Mouse (Mus musculus): ENCODE data around the gene Fam228b. TPM values are rescaled to one million over a fixed set of nuclear protein-coding genes. Genes with fewer than 3 reads are reported as not detected.
"Not testable (repeated sequence)": the region's sequence is repeated elsewhere in the genome, so short reads cannot be mapped to it uniquely, and the experiment has no call there.

Gene Fam228b
- polyA plus RNA-seq, 1 experiment from 2014 or later, result 1.5 TPM

- H3K27ac ChIP-seq, result no peak overlapping the region
- no peak overlapping the region for H3K4me2 ChIP-seq
- no peak overlapping the region for H3K9ac ChIP-seq
- 84% methylated on average over 4 of the region's 4 CpGs for WGBS
- no peaks in the 10 kb centered on the region for H3K27me3 ChIP-seq
- H3K36me3 ChIP-seq, result peaks cover 62% of the 10 kb centered on the region
- no peaks in the 10 kb centered on the region for H3K4me1 ChIP-seq
- no peak overlapping the region for H3K4me3 ChIP-seq (replicated peaks)
- no peaks in the 10 kb centered on the region for H3K9me3 ChIP-seq (replicated peaks)
- no peak for ATAC-seq (replicated peaks; ENCODE audit: low FRiP score)
Observed at GRCm38 (mm10) chr12:4708296-4708695, 60.8 kb downstream of the Fam228b start.

GRCm38 (mm10) chr12:4707488-4708017, 61.5 kb downstream of the Fam228b start:
- no peak for ATAC-seq (replicated peaks; ENCODE audit: low FRiP score)
- WGBS, result 88% methylated on average over 14 of the region's 14 CpGs
- no peaks in the 10 kb centered on the region for H3K27me3 ChIP-seq
- H3K4me3 ChIP-seq (replicated peaks), result no peak overlapping the region
- H3K4me1 ChIP-seq, result no peaks in the 10 kb centered on the region
- H3K4me2 ChIP-seq, result no peak overlapping the region
- H3K9me3 ChIP-seq (replicated peaks), result no peaks in the 10 kb centered on the region
- H3K9ac ChIP-seq, result no peak overlapping the region
- no peak overlapping the region for H3K27ac ChIP-seq
- peaks cover 59% of the 10 kb centered on the region for H3K36me3 ChIP-seq

- no peak for ATAC-seq (replicated peaks; ENCODE audit: low FRiP score)
- Histone ChIP-seq H3K27me3 (no peaks in the 10 kb centered on the region), H3K4me1 (no peaks in the 10 kb centered on the region), H3K27ac (no peak overlapping the region), H3K4me3 (replicated peaks) (no peak overlapping the region), H3K9ac (no peak overlapping the region), H3K4me2 (no peak overlapping the region), H3K36me3 (peaks cover 59% of the 10 kb centered on the region), H3K9me3 (replicated peaks) (no peaks in the 10 kb centered on the region)
- 89% methylated on average over 10 of the region's 10 CpGs for WGBS
Observed at GRCm38 (mm10) chr12:4706901-4707300, 62.2 kb downstream of the Fam228b start.

GRCm38 (mm10) chr12:4706175-4706574, 62.9 kb downstream of the Fam228b start:
- Histone ChIP-seq H3K27ac (no peak overlapping the region), H3K4me1 (no peaks in the 10 kb centered on the region), H3K4me2 (no peak overlapping the region), H3K9me3 (replicated peaks) (no peaks in the 10 kb centered on the region), H3K9ac (no peak overlapping the region), H3K27me3 (no peaks in the 10 kb centered on the region), H3K36me3 (peaks cover 62% of the 10 kb centered on the region), H3K4me3 (replicated peaks) (no peak overlapping the region)
- WGBS, result 92% methylated on average over 5 of the region's 5 CpGs
- no peak for ATAC-seq (replicated peaks; ENCODE audit: low FRiP score)

GRCm38 (mm10) chr12:4705626-4706025, 63.4 kb downstream of the Fam228b start:
- 75% methylated on average over 6 of the region's 6 CpGs for WGBS
- not testable (repeated sequence) for H3K9me3 ChIP-seq (replicated peaks); H3K4me3 ChIP-seq (replicated peaks); ATAC-seq (replicated peaks; ENCODE audit: low FRiP score); H3K27ac ChIP-seq; H3K4me1 ChIP-seq; H3K9ac ChIP-seq; H3K27me3 ChIP-seq; H3K4me2 ChIP-seq
- H3K36me3 ChIP-seq, result peaks cover 64% of the 10 kb centered on the region

GRCm38 (mm10) chr12:4694534-4694933, 74.5 kb downstream of the Fam228b start:
- Histone ChIP-seq H3K4me3 (replicated peaks) (no peak overlapping the region), H3K27ac (no peak overlapping the region), H3K4me2 (no peak overlapping the region), H3K4me1 (no peaks in the 10 kb centered on the region), H3K27me3 (no peaks in the 10 kb centered on the region), H3K36me3 (peaks cover 24% of the 10 kb centered on the region), H3K9me3 (replicated peaks) (no peaks in the 10 kb centered on the region), H3K9ac (no peak overlapping the region)
- WGBS, result 100% methylated on average over 1 of the region's 1 CpGs
- no peak for ATAC-seq (replicated peaks; ENCODE audit: low FRiP score)

GRCm38 (mm10) chr12:4691193-4691592, 77.9 kb downstream of the Fam228b start:
- no peak overlapping the region for H3K9ac ChIP-seq

More at GRCm38 (mm10) chr12:4691193-4691592, 77.9 kb downstream of the Fam228b start:
- Histone ChIP-seq H3K4me2 (no peak overlapping the region), H3K36me3 (peaks cover 5% of the 10 kb centered on the region; the same call in 1 of the 2 replicates), H3K4me3 (replicated peaks) (no peak overlapping the region), H3K27ac (no peak overlapping the region), H3K27me3 (no peaks in the 10 kb centered on the region), H3K4me1 (no peaks in the 10 kb centered on the region), H3K9me3 (replicated peaks) (no peaks in the 10 kb centered on the region)
- WGBS, result 81% methylated on average over 3 of the region's 3 CpGs
- no peak for ATAC-seq (replicated peaks; ENCODE audit: low FRiP score)

Other genes with a start within 250 kb of the Fam228b start
- 36.5 and 40.6 TPM in 2 replicates for gene Itsn2, start 176.6 kb downstream of the Fam228b start, polyA plus RNA-seq (2015; fragmentation: Nextera tagmentation; extraction: Ambion mirVana)
- not detected in 2 replicates for gene Gm3625, start 176.3 kb downstream of the Fam228b start, polyA plus RNA-seq (2015; fragmentation: Nextera tagmentation; extraction: Ambion mirVana)
- gene Fam228a, start 30.8 kb downstream of the Fam228b start, polyA plus RNA-seq (2015; fragmentation: Nextera tagmentation; extraction: Ambion mirVana), result 0.10 and 0.15 TPM in 2 replicates
- gene Pfn4, start 245 bp downstream of the Fam228b start, polyA plus RNA-seq (2015; fragmentation: Nextera tagmentation; extraction: Ambion mirVana), result 2.5 and 3.5 TPM in 2 replicates
- 207 and 229 TPM in 2 replicates for gene Sf3b6, start 48.3 kb upstream of the Fam228b start, polyA plus RNA-seq (2015; fragmentation: Nextera tagmentation; extraction: Ambion mirVana)
- 8.9 and 9.0 TPM in 2 replicates for gene Fkbp1b, start 72.3 kb upstream of the Fam228b start, polyA plus RNA-seq (2015; fragmentation: Nextera tagmentation; extraction: Ambion mirVana)
- 19.4 and 19.5 TPM in 2 replicates for gene Wdcp, start 74.0 kb upstream of the Fam228b start, polyA plus RNA-seq (2015; fragmentation: Nextera tagmentation; extraction: Ambion mirVana)
- gene Mfsd2b, start 105.1 kb upstream of the Fam228b start, polyA plus RNA-seq (2015; fragmentation: Nextera tagmentation; extraction: Ambion mirVana), result 1.3 TPM in 2 replicates
- 28.4 and 28.7 TPM in 2 replicates for gene Ubxn2a, start 138.4 kb upstream of the Fam228b start, polyA plus RNA-seq (2015; fragmentation: Nextera tagmentation; extraction: Ambion mirVana)
- 10.5 and 10.8 TPM in 2 replicates for gene Atad2b, start 148.1 kb upstream of the Fam228b start, polyA plus RNA-seq (2015; fragmentation: Nextera tagmentation; extraction: Ambion mirVana)

Measured in kidney, embryonic 15.5 days (tissue).